Mouse (Mus musculus) thymus, postnatal 0 days (tissue): ENCODE measurements at regions not wholly inside any gene's neighbourhood (a gene's known extent, or its start where the extent isn't known, plus 50 kb on each side); places are given as distances from the start of the nearest gene placed in this dataset.
A peak's percentile ranks its signal among the peaks of the same experiment; 100 is the strongest.
"Not testable (repeated sequence)": the region's sequence is repeated elsewhere in the genome, so short reads cannot be mapped to it uniquely, and the experiment has no call there.

Source experiments
- DNase-seq: peaks from one replicate; pipeline ENCODE4 v3.0.0-alpha.2; 2015; ENCODE audit warnings: low spot score

DNA sequence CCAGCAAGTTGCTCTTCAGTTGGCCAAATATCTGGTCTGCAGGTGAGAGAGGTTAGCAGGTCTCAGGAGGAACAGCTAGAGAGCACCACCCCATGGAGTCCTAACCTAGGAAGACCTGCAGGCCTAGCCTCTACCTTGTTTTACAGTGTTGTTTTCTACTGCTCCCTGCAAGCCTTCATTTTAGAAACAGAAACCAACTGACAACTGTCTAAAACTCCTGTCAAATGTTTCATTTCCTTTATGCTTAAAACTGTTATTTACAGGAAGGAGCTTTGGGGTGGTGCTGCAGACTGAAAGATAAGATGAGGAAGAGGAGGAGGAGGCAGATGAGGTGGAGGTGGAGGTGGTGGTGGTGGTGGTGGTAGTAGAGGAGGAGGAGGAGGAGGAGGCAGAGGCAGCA is 96.6 kb upstream of the Selenop start:
- DNase-seq, result no peak

DNA sequence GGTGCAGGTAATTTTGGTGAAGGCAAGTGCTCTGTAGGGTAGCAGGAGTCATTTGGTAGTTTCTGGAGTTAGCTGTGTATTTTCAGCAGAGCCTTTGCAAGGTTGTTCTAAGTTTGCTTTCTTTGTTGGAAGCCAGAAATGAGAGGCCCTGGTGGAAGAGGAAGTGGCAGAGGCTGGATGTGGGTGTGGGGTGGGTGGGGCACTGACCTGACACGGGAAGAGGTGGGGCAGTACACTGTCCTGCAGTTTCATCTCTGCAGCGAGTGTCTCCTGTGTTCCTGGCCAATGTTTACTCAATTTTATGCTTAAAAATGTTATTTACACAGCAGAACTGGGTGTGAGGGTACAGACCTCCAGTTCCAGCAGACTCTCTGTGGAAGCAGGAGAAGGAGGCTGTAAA is 94.3 kb upstream of the Selenop start:
- DNase-seq, result no peak

- DNase-seq, result peak; percentile 25
Measured at GRCm38 (mm10) chr15:3174848-3175247, 93.5 kb upstream of the Selenop start.

- peak; percentile 65 for DNase-seq
Measured at GRCm38 (mm10) chr15:3201912-3202653, 66.3 kb upstream of the Selenop start.

DNA sequence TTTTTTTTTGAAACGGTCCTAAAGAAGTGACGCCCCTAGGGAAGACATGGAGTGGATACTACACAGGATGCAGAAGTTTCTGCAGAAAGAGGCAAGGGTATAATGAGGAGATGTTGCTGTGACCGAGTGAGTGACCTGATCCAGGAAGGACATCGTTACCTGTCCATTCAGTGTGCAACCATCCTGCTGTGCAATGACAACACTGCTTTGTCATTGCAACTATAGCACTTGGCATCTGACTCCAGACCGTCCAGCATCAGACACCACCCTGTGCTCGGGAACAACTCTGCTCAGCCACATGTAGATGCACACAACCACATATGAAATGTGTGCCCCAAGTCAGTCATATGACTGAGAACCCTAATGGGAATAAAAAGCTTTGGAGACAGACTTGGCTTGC is 62.8 kb upstream of the Selenop start:
- DNase-seq, result no peak

- not testable (repeated sequence) for DNase-seq
Measured at GRCm38 (mm10) chr15:3206076-3206475, 62.3 kb upstream of the Selenop start.

GRCm38 (mm10) chr15:3213721-3214120 is 54.6 kb upstream of the Selenop start:
- DNase-seq, result peak; percentile 45

DNA sequence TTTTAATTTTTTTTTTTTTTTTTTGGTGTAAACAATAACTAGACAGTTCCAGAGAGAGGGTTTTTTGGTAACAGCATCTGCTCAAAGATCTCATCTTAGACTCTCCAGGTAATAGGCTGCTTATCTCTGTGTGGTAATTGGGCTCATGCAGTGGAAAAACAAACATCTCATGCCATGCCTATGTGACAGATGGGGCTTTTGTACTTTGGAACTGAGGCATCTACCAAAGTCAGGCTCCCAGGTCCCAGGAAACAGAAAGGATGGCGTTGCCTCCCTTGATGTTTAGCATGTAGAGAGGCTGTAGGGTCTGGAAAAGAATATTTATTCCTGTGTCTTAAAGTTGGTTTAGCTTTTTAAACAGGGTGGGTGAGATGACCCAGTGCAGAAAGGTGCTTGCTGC is 53.1 kb upstream of the Selenop start:
- DNase-seq, result no peak
